Mouse (Mus musculus): ENCODE data around the gene Hist1h2bk.

Hist1h2bk gene

GRCm38 (mm10) chr13:22035267-22036148, at the start of gene Hist1h2bk, which contains the start of gene Hist1h2ah:
Gene Hist1h2bk (plus strand): TSS chr13:22035870.
Gene Hist1h2ah (minus strand): TSS chr13:22035568.
- in situ Hi-C loops (cut with MboI, MseI), result loop anchor here (5.0 kb wide), 1 partner anchor 318 kb away; the partner anchor contains the start of genes Hist1h2ai, Hist1h2bl and Hist1h3h

- in situ Hi-C loops (cut with MboI, MseI), result no loop called here
Measured at GRCm38 (mm10) chr13:21992550-21992949, 43.1 kb upstream of the Hist1h2bk start.

- in situ Hi-C loops (cut with MboI, MseI), result no loop called here
Measured at GRCm38 (mm10) chr13:21993957-21994738, 41.5 kb upstream of the Hist1h2bk start.

DNA sequence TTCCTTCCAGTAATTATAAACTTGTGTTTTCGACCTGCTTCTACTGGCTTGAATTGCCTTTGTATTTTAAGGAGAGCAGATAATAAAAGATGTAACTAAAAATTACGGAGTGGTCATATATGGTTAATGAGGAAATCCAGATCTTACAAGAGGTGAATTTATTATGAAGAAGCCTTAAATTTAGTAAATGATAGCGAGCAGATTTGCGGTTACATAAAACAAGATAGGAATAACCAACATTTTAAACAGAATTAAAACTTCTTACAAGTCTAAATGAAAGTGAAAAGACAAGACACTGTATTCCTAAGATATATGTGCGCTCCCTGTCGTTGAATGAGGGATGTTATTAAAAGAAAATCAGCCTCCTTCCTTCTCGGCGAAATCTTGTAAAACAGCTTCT, 40.8 kb upstream of the Hist1h2bk start:
- in situ Hi-C loops (cut with MboI, MseI), result no loop called here

- in situ Hi-C loops (cut with MboI, MseI), result no loop called here
Measured at GRCm38 (mm10) chr13:21995331-21995914, 40.2 kb upstream of the Hist1h2bk start.

- in situ Hi-C loops (cut with MboI, MseI), result no loop called here
Measured at GRCm38 (mm10) chr13:21996101-21996839, 39.4 kb upstream of the Hist1h2bk start.

DNA sequence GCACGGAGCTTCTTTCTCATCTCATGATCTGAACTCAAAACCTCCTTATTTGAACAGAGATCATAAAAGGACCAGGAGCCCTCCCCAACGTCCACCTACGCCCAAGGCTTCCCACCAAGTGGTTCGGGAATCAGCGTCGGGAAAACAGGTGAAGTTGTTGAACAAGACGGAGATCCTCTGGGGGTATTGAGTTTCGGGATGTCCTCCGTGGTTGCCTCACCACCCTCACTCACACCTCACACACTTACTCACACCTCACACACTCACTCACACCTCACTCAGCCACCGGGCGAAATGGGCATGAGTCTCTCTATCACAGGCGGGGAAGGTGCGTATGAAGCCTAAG, 38.9 kb upstream of the Hist1h2bk start:
- in situ Hi-C loops (cut with MboI, MseI), result no loop called here

DNA sequence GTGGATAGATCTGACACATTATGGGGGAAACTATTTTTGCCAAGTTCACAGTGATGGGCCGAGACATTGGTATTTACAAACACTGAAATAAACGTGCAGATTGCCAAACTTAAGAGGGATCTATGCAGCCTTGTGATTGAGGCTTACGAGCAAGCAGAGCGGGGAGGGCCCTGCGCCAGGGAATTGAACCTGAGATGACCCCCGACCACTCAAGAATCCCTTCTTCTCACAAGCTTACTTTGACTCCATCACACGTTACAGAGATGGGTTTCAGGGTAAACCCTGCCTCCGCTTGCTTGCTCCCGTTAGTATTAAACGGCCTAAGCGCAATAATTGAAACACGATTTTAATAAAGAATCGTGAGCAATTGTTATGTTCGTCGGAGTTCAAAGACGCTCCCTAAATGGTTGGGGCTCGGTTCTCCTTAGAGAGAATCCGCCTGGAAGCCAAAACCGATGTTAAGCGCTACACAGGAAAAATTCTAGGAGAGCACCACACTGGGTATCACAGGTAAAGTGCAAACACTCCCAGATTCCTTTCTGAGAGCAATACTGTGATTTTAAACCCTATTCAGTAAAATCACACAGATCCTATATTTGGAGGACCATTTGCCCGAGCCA, 38.4 kb upstream of the Hist1h2bk start:
- in situ Hi-C loops (cut with MboI, MseI), result no loop called here

GRCm38 (mm10) chr13:21997821-21998220, 37.8 kb upstream of the Hist1h2bk start:
- in situ Hi-C loops (cut with MboI, MseI), result no loop called here

- in situ Hi-C loops (cut with MboI, MseI), result no loop called here
Measured at GRCm38 (mm10) chr13:21998412-21998811, 37.3 kb upstream of the Hist1h2bk start.

DNA sequence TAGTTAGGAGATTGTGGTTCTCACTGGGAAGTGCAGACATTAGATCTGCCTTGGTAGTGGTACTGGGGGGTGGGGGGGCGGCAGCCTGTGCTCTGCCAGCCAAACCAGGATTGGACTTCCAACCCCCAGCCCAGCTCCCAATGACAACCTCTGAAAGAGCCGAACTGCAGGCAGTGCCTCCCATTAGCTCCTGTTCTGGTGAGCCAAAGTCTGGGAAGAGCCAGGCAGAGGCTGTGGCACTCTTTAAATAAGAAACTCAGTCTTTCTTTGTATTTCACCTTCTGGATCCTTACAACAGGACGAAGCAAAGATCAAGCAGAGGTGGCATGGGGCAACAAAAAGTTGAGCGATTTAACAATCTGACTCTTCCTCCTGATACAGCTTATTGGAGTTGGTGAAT, 36.5 kb upstream of the Hist1h2bk start:
- in situ Hi-C loops (cut with MboI, MseI), result no loop called here

GRCm38 (mm10) chr13:22001346-22001745, 34.3 kb upstream of the Hist1h2bk start:
- in situ Hi-C loops (cut with MboI, MseI), result no loop called here

DNA sequence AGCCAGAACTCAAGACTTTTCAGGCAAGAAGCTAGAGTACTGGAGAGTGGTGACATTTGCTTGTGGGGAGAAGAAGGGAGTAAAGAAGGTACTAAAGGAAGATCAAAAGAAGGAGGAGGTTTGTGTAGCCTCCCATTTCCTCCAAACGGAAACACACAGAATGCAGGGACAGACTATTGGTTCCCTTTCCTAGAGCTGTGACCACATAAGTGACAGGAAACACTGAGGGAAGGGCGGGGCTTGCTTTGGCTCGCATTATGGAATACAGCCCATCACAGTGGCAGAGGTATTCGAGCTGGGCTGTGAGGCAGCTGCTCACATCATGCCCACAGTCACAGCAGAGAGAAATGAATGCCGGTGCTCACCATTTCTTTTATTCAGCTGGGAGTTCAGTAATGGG, 33.8 kb upstream of the Hist1h2bk start:
- in situ Hi-C loops (cut with MboI, MseI), result no loop called here

DNA sequence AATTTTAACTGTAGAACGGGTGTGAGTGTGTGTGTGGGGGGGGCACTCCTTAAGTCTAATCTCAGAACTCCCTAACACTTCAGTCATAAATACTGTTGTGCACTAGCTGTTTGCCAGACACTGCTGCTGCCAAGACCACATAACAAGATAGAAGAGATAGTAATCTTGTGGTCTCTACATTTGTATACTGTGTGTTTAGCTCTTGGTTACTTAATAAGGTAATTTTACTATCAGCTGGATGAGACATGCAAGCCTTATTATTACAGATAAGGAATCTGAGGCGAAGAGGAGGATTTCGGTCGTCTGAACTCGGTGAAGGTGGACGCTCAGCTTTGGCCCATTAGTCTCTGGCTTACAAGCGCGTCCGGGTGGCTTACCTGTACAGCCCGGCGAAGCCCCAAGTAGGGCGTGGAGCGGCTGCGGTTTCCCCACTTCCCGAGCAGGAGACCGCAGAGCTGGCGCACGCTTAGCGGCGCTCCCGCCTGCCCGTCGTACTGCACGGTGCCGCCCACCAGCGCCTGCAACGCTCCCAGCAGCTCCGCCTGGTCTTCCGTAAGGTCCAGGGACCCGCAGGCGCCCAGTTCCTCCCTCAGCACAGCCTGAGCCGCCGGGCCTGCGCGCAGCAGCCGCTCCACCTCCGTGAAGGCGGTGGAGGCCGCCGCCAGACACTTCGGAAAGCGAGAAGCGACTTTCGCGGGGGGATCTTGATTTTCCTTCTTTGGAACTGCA, 29.9 kb upstream of the Hist1h2bk start:
- in situ Hi-C loops (cut with MboI, MseI), result no loop called here

- in situ Hi-C loops (cut with MboI, MseI), result no loop called here
Measured at GRCm38 (mm10) chr13:22006334-22007120, 29.1 kb upstream of the Hist1h2bk start.

GRCm38 (mm10) chr13:22007121-22007510, 28.6 kb upstream of the Hist1h2bk start:
- in situ Hi-C loops (cut with MboI, MseI), result no loop called here

- in situ Hi-C loops (cut with MboI, MseI), result no loop called here
Measured at GRCm38 (mm10) chr13:22007872-22008271, 27.8 kb upstream of the Hist1h2bk start.

- in situ Hi-C loops (cut with MboI, MseI), result no loop called here
Measured at GRCm38 (mm10) chr13:22008707-22009106, 27.0 kb upstream of the Hist1h2bk start.

- in situ Hi-C loops (cut with MboI, MseI), result no loop called here
Measured at GRCm38 (mm10) chr13:22009642-22010041, 26.0 kb upstream of the Hist1h2bk start, which contains the start of gene Prss16. Gene Prss16 (minus strand): TSS chr13:22009742.
